Mouse (Mus musculus): ENCODE data around the gene Psmg4. TPM values are rescaled to one million over a fixed set of nuclear protein-coding genes. Genes with fewer than 3 reads are reported as not detected.

The Psmg4 gene
- 62.9 and 101 TPM in 2 replicates for polyA plus RNA-seq (2012; rRNA removed; ENCODE audit: low replicate concordance)

DNA sequence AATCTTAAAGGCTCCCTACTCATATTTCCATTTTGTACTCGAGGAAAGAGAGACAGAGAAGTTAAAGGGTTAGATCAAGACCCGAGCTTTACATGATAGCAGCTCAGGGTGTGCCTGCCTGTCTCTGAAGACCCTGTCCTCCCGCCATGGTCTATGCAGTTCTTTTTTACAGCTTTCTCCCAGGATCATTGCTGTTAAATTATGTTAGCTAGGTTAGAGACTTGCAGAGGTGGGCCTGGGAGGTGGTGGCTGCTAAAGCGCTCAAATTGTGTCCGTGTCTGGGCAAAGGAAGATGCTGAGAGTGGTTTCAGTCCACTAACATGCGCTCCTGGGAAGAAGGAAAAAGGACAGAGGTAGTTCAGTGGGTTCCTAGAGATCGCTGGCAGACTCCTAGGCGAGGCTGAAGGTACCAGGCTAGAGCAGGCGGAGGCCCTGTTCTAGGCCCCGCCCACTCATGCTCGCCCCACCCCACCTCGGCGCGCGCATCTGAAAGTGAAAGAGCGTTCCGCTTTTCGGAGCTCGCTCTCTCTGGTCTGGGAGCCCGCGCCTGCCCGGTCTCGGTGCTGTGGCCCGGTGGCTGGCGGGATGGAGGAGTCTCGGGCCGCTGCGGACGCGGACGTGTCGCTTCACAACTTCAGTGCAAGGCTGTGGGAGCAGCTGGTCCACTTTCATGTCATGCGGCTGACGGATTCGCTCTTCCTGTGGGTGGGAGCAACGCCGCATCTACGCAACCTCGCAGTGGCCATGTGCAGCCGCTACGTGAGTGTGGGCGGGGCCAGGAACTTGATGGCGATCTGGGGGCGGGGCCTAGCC is at the start of gene Psmg4:
Gene Psmg4 (plus strand): TSS at position 474 of the 813 bp plus-strand sequence.

DNA sequence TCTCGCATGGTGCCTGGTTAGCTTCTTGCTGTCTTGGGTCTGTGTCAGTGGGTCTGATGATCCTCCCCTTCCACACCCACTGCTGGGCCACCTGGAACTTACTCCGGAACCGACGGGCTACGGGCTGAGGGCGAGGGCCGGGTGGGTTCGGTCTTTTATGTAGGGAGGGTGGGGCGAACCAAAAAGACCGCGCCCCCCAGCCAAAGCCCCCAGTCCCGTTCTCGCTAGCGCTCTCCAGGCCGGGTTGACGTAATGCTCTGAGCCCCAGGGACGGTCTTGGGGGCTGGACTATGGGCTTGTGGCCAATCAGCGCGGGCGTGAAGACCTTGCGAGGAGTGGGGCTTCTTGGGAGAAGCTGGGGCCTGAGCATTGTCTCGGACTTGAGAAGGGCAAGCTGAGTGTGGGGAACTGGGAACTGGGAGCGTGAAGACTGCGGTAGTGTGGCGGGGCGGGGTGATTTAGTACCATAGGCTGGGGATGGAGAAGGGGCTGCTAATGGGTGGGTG is 32.5 kb upstream of the Psmg4 start, which contains the start of gene Tubb2b:
Gene Tubb2b (minus strand): TSS at position 241 of the 506 bp plus-strand sequence.

Other genes starting within 250 kb of the Psmg4 start
- 9.8 and 14.5 TPM in 2 replicates for gene Nqo2, start 198.3 kb upstream of the Psmg4 start, polyA plus RNA-seq (2012; rRNA removed; ENCODE audit: low replicate concordance)
- 7.6 and 11.5 TPM in 2 replicates for gene Ripk1, start 160.6 kb upstream of the Psmg4 start, polyA plus RNA-seq (2012; rRNA removed; ENCODE audit: low replicate concordance)
- gene Serpinb6a, start 160.2 kb upstream of the Psmg4 start, polyA plus RNA-seq (2012; rRNA removed; ENCODE audit: low replicate concordance), result 85.4 and 97.9 TPM in 2 replicates
- gene Bphl, start 125.4 kb upstream of the Psmg4 start, polyA plus RNA-seq (2012; rRNA removed; ENCODE audit: low replicate concordance), result 49.4 and 69.3 TPM in 2 replicates
- gene Tubb2a, start 85.0 kb upstream of the Psmg4 start, polyA plus RNA-seq (2012; rRNA removed; ENCODE audit: low replicate concordance), result 307 and 374 TPM in 2 replicates
- 13.1 and 47.8 TPM in 2 replicates for gene Tubb2b, start 32.5 kb upstream of the Psmg4 start, polyA plus RNA-seq (2012; rRNA removed; ENCODE audit: low replicate concordance)
- 17.2 and 28.0 TPM in 2 replicates for gene Slc22a23, start 182.2 kb downstream of the Psmg4 start, polyA plus RNA-seq (2012; rRNA removed; ENCODE audit: low replicate concordance)

Data from subcutaneous adipose tissue, adult 2 months (tissue).